Mouse (Mus musculus): Measurements from ENCODE around the gene Apeh.

Gene Apeh

GRCm38 (mm10) chr9:108051931-108052220 lies 42.5 kb downstream of the Apeh start:
- no peak for DNase-seq (ENCODE audit: low read depth, low spot score)

GRCm38 (mm10) chr9:108051184-108051930 lies 43.0 kb downstream of the Apeh start:
- DNase-seq (ENCODE audit: low read depth, low spot score) = no peak

- DNase-seq (ENCODE audit: low read depth, low spot score) = no peak
These were observed 44.7 kb downstream of the Apeh start for GRCm38 (mm10) chr9:108049561-108050251.

GRCm38 (mm10) chr9:108049016-108049455 lies 45.4 kb downstream of the Apeh start, which contains the start of gene Gmppb:
TSS of gene Gmppb (plus strand) at chr9:108049242.
- DNase-seq (ENCODE audit: low read depth, low spot score) = peak; percentile 97

- no peak for DNase-seq (ENCODE audit: low read depth, low spot score)
These were observed 45.8 kb downstream of the Apeh start for GRCm38 (mm10) chr9:108048566-108048955.

GRCm38 (mm10) chr9:108047601-108048565 lies 46.5 kb downstream of the Apeh start:
- no peak for DNase-seq (ENCODE audit: low read depth, low spot score)

GRCm38 (mm10) chr9:108046582-108046981 lies 47.8 kb downstream of the Apeh start:
- DNase-seq (ENCODE audit: low read depth, low spot score) = no peak

- DNase-seq (ENCODE audit: low read depth, low spot score) = no peak
These were observed 49.5 kb downstream of the Apeh start for GRCm38 (mm10) chr9:108044751-108045492.

Data from telencephalon, adult 2 months (tissue).